Mouse (Mus musculus): ENCODE data around the gene Cct8.
"Not testable (repeated sequence)": the region's sequence is repeated elsewhere in the genome, so short reads cannot be mapped to it uniquely, and the experiment has no call there.

Gene Cct8

DNA sequence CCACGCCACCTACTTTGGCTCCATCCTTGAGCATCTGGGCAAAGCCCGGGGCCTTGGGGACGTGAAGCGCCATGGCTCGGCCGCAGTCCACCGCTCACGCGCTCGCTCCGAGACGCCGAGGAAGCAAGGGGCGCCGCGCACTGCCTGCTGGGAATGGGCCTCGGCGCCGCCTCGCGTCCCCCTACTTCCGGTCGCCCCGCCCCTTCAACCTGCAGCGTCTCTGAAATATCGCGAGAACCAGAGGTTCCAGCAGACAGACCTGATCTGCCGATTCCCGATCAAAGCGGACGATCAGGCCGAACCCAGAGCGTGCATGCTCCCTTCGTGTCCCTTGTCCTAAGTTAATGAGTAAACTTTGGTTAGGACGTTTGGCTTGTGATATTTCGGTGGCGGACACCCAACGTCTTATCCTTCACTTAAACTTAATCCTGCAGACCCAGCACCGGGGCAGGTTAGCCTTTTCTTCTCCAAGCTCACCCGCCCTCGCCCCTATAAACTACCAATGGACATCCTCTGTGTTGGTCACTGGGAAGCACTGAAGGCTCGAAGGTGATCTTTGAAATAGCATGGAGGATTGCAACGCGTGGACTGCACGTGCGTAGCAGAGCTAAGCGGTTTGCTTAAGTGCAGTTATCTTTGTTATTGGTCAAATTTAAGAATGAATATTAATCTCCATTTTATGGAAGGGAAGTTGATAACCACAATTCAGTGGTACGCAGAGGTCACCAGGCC lies at the start of gene Cct8:
Gene Cct8 (minus strand): TSS at position 158 of the 732 bp plus-strand sequence.
- DNase-seq (ENCODE audit: low spot score): peak; percentile 98

DNA sequence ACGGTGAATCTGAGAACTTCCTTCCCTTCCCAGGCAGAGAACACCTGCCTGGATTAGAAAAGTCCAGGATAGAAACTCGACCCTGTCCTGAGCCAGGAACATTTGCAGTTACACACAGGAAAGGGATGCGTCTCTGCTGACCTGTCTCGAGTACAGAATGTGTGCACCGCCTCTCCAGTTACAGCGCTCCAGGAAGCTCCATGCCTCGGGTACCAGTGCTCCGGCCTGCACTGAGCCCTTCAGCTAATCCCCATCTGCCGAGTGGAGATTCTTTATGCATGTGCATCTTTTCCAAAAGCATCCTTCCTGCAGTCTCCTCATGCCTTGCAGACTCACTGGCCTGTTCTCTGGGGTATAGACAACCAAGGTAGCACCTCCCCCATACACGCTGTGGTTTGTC lies 33.1 kb upstream of the Cct8 start:
- DNase-seq (ENCODE audit: low spot score): no peak

DNA sequence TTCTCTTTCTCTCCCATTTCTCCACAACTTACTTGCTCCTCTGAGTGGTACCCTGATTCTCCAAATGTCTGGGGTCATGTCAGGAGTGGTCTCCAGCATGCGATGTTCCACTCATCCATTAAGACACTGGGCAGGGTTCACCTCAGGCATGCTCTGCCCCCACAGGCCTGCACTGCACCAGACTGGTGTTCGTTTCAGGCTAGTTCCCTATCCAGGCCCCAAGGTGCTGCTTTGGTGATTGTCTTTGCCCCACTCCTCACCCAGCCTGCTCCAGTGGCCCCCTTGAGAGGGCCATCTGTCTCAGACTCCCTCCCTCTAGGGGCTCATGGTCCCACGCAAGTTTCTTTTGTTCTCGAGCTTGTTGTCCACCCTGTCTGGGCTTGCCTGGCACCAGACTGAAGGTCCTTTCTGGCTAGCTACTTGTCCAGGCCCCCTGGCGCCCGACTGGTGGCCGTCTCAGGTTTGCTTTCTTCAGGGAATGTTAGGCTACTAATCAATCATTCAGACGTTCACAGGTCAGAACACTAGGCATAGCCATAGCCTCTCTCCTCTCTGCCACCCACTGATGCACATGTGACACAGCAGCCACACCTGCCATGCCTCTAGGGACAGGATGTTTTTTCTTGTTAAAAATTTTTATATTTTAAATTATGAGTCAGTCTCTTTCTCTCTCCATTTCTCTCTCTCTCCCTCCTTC lies 32.0 kb upstream of the Cct8 start:
- no peak for DNase-seq (ENCODE audit: low spot score)

DNA sequence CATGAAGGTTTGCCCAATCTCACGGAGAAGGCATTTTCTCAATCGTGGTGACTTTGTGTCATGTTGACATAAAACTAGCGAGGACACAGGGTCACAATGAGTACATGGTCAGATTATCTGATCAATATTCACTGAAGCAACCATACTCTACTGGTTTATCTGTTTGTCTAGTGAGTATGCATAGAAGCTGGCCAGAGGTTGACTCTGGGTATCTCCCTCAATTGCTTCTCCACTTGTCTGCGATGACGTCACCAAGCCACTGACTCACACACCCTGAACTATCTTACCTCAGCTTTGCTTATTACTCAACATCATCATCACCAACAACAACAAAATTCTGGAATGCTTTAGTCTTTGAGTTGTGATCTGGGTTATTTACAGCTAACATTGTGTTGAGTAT lies 28.6 kb upstream of the Cct8 start:
- no peak for DNase-seq (ENCODE audit: low spot score)

DNA sequence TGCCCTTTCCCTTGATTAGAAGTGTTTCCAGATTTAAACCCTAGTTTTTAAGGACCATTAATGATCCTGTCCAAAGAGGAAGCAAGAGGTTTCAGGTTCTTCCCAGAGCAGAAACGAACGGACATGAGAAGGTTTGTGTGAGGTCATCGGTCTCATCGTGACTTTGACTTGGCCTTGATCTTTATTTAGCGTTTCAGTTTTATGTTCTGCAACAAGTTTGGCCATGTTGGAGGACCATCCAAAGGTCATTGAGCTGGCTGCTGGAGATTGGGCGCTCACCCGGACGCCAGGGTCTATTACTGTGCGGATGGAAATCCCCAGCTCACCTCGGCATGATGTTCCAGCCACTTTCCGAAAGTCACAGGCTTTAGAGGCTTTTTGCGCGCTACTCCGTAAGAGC lies 16.7 kb upstream of the Cct8 start:
- DNase-seq (ENCODE audit: low spot score): no peak

DNA sequence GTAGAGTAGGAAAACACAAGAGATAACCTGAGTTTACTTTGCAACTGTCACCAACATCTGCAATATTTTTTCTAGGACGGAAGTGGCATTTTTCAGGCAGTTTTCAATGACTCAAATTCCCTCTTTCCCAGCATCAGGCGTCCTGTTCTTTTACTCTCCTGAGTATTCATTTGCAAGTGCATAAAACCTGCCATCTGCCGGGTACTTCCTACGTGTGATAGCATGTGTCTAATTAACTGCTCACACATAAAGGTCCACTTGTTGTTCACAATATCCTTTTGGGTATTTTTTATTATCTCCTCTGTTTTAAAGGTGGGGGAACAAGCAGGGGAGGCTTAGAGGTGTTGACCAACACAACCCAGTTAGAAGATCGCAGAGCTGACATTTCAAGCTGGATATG lies 16.0 kb upstream of the Cct8 start:
- no peak for DNase-seq (ENCODE audit: low spot score)

DNA sequence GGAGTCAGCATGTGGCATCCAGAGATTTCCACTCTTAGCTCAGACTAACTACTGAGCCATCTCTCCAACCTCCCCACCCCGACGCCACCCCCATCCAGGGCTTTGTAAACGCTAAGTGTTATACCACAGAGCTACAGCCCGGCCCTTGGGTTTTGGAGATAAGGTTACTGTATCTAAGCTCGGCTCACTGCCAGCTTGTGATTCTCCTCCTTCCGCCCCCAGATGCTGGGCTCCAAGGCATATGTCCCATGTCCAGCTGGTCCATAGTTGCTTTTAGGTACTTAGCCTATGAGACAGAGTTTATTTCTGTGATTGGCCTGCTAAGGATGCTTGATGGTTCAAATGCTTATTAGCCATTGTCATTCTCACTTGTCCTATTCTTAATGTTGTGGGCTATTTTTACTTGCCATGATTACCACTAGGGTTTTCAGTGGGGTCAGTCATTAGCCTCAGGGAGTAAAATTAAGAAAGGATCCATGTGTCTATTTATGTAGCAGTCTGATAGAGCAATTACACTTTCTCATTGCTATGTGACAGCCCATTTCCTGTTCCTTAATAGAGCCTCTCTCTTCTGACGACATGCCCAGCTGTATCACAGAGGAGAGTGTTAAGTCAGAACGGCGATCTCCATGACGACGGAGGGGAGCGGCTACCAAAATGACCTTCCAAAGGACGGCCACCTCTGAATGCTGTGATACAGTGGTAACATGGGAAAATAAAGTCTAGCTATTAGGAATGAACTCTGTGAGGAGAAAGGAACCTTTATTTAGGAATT lies 5.8 kb upstream of the Cct8 start:
- peak; percentile 56 for DNase-seq (ENCODE audit: low spot score)

DNA sequence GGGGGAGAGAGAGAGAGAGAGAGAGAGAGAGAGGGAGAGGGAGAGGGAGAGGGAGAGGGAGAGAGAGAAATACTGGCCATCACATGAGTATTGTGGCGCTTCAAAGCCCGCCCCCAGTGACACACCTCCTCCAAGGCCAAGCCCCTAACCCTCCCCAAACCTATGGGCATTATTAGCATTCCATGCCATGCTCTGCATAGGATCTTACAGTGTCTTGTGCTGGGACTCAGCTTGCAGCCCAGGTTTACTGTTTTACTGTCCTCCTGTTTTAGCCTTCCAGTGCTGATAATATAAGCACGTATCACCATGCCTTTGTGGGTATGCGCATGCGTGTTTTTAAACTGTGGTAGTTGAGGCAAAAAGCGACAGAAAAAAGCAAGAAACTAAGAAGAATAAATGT lies 3.9 kb upstream of the Cct8 start:
- DNase-seq (ENCODE audit: low spot score): no peak

DNA sequence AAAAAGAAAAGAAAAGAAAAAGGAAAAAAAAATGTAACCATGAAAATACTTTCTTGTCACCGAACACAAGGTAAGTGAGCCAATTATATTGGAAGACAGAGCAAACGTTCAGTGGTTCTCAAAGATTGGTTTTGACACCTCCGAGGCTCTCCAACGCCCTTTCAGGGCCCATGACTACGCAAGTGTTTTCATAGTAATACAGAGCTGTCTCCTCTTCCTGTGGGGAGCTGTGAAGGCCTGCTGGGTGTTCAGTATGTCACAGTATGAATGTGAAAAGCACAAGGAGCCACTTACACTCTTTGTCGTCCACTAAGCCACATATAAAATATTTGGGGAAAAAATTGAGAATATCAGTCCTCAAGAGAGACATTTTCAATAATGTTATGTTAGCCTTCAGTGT lies 1.5 kb upstream of the Cct8 start:
- DNase-seq (ENCODE audit: low spot score): no peak

DNA sequence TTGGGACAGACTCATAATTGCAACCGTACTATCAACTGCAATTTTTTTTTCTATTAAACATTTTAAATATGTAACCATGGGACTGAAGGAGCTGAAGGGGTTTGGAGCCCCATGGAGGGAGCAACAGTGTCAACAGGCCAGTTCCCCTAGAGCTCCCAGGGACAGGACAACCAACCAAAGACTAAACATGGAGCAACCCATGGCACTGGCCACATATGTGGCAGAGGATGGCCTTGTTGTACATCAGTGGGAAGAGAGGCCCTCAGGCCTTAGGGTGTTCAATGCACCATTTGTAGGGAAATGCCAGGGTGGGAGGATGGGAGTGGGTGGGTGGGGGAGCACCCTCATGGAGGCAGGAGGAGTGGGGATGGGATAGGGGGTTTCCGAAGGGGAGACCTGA lies 1.1 kb upstream of the Cct8 start:
- DNase-seq (ENCODE audit: low spot score): no peak

DNA sequence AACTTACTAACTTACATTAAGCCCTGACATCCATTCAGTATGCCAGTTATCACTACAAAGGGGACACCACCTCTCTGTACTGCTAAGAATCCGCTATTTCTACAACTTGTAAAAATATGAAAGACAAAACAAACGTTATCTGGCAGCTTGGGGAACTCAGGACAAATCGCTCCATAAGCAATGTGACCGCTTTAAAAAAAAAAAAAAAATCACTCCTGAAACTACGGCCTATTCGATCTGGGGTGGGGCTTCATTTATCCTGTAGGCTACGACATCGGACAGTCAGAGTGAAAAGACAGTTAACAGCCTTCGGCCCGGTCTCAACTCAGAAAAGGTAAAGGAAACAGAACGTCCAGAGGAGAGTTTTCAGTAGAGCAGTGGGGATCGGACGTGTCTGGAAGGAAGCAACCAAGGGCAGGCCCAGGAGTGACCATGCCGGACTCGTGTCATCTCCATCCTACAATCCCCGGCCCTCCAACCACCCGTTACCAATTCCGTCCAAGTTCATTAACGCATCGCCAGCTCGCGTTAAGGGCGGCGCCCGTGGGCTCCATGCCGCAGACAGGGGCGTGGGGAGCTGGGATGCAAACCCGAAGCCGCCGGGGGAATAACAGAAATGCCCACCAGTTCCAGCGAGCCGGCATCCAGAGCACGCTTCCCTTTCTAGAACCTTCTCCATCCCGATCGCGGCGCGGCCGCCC lies 568 bp downstream of the Cct8 start:
- DNase-seq (ENCODE audit: low spot score): peak; percentile 22

DNA sequence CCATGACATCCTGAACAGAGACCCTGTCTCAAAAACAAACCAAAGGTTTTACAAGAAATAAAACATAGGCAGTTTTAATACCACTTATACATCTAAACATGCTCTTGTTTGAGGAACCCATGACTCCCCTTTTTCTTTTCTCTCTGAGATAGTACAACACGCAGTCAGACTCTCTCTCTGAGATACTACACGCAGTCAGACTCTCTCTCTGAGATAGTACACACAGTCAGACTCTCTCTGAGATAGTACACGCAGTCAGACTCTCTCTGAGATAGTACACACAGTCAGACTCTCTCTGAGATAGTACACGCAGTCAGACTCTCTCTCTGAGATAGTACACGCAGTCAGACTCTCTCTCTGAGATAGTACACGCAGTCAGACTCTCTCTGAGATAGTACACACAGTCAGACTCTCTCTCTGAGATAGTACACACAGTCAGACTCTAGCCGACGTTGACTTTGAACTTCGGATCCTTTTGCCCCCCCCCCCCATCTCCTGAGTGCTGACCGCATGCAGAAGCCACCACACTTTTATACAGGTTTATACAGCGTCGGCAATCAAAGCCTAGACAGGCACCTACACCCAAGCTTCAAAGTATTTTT lies 3.4 kb downstream of the Cct8 start:
- not testable (repeated sequence) for DNase-seq (ENCODE audit: low spot score)

DNA sequence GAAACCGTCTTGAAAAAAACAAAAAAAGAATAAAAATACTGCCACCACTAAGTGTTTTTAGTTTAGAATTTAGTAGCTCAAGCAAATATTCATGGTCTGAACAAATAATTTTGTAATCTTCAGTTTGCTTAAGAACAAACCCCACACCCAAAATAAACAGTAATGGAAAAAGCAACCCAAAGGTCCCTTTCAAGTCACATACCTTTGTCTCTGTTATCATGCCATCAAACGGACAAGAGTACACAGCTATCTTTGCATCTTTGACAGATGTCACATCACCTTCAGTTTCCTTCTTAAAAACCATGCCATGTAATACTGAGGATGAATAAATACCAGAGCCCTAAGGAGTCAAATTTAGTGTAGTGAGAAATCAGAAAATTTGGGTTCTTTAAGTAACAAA lies 7.1 kb downstream of the Cct8 start:
- no peak for DNase-seq (ENCODE audit: low spot score)

DNA sequence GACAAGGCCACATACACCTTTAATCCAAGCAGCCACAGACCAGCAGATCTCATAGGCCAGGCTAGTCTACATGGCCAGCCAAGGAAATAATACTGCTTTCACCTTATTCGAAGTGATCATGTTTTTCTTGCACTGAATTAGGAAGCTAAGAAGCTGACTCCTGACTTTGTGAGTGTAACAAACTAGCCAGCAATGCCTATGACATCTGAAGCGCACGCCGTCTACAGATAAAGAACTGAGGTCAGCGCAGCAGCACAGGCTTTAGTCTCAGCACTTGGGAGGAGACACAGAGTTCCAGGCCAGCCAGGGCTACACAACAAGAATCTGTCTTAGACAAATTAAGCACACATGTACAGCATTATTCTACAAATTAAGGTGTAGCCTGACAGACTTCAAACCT lies 8.9 kb downstream of the Cct8 start:
- no peak for DNase-seq (ENCODE audit: low spot score)

DNA sequence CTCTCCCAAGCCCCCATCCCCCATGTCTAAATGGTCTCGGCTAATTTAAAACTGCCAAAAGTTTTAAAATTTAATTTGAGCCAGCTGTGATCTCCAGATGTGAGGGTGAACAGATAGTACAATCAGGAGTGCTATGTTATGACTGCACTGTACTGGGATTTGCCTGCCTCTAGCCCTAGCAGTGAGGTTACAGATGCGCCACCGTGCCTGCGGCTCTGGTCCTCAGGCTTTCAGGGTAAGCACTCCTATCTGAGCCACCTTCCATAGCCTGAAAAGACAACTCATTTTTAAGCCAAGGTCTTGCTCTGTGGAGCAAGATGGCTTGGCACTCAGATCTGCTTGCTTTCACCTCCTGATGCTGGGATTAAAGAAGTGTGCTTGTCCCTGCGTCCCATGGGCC lies 11.3 kb downstream of the Cct8 start:
- DNase-seq (ENCODE audit: low spot score): no peak

DNA sequence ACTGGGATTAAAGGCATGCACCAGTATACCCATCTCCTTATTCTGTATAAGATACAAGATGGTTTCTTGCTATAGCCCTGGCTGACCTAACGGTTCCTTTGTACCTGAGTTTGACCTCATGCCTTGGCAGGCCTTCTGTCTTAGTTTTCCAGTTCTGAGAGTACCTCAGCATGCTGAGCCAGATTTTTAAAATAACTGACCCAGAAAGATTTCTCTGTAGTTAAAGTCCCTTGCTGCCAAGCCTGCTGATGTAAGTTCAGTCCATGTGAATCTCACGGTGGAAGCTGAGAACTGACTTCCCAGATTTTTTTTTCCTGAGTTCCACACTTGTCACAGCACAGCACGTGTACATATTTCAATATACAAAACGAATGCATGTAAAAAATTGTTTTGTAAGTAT lies 25.1 kb downstream of the Cct8 start:
- DNase-seq (ENCODE audit: low spot score): no peak

DNA sequence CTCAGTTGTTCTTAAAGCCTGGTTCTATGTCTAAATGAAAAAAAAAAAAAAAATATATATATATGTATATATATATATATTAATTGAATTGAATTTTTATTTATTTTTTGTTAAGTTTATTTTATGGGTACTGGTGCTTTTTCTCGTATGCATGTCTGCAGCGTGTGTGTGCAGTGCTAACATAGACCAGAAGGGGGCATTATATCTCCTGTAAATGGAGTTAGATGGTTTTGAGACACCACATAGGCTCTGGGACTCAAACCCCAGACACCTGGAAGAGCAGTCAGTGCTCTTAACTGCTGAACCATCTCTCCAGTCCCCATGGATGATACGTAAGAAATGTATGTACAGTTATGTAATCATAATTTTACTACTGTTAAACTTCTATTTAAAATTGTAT lies 36.9 kb downstream of the Cct8 start:
- no peak for DNase-seq (ENCODE audit: low spot score)

DNA sequence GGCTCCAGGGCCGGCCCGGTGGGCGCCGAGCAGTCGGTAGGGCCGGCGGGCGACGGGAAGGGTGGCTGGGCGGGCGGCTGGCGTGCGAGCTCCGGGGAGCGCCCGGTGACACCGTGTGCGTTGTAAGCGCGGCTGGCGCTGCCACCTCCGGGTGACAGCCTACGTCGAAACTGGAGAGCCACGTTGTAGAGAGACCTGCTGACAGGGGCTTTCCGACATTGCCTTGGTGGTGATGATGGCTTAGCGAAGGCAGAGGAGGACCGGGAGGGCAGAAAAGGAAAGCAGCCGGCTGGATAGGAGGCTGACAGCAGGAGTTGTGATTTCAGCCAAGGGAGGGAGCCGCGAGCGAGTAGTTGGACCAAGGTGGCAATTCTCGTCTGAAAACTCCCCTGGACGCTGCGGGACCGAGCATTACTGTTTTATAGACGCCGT lies 40.5 kb downstream of the Cct8 start:
- peak; percentile 29 for DNase-seq (ENCODE audit: low spot score)

DNA sequence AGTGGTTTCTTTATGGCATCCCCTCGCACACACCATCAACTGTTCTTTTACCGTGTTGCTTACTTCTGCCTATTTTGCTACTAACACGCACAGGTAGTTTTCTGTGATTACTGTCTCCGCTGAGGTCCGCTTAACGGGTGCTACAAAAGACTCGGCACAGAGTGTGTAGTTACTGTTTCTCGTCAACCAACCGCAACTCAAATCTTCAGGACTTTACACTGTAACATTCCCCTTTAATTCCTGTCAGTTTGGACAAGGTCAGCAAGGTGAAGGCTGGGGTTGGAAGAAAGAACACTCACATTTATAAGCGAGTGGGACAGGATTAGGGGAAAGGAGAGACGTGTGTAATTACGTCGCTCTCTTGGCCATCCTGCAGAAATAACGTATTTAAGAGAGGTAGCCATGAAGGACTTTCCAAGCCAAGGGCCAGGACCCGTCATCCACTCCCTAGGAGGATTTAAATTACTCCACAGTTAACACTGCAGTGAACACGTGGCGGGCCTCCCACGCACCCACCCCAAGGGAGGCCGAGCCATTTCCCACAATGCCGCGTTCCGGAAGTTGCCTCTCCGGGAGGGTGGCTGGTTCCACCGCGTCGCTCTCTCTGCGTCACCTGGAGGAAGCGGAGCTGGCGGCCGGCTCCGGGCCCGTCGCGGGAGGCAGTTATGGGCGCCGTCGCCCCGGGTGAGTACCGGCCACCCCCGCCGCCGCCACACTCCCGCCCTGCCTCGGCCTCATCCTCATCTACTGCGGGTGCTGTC lies 41.1 kb downstream of the Cct8 start, which contains the start of gene Usp16:
Gene Usp16 (plus strand): TSS at position 285 of the 761 bp plus-strand sequence.
- DNase-seq (ENCODE audit: low spot score): peak; percentile 96

DNA sequence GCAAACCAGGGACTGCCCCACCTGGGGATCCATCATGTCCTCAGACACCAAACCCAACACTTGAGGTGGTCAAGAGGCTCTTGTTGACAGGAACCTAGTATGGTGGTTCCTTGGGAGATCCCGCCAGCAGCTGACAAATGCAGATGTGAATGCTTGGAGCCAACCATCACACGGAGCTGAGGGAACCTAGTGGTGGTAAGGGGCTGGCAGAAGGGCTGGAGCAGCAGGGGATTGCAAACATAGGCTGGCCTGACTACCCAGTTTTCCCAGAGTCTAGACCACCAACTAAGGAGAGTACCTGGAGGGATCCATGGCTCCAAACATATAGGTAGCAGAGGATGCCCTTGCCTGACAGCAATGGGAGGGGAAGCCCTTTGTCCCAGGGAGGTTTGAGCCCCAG lies 42.4 kb downstream of the Cct8 start:
- DNase-seq (ENCODE audit: low spot score): no peak

DNA sequence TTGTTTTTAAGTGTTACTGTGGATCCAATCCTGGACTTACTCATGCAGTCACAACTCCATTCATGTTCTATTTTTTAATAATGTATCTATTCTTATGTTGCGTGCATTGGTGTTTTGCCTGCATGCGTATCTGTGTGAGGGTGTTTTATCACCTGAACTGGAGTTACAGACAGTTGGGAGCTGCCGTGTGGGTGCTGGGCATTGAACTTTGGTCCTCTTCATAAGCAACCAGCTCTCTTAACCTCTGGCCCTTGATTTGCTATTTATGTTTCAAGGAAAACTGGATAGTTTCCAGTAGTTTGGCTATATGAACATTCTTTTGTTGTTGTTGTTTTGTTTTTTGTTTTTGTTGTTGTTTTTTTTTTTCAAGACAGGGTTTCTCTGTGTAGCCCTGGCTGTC lies 50.1 kb downstream of the Cct8 start:
- no peak for DNase-seq (ENCODE audit: low spot score)

Data from embryo, embryonic 10 days (tissue).